Mouse (Mus musculus): ENCODE data around the gene Pianp.

GRCm38 (mm10) chr6:125008060-125008459 is 11.6 kb downstream of the Pianp start:
- TF ChIP-seq CTCF (IDR thresholded peaks at IDR 0.05; ENCODE audit: insufficient read depth, low read depth, low read length) (no peak), POLR2A (IDR thresholded peaks at IDR 0.05; ENCODE audit: insufficient read depth, low read depth, low read length) (no peak)
